ENCODE assay signal across 9 mouse cellular contexts in genomic region chr5:136755696-136756095, GRCm38 (mm10).
DNase-seq lines count a peak whose midpoint lies in the region; ATAC-seq lines count a peak whose summit lies in the region.
"Had no signal": no experiment of that assay in that cellular context is flagged by ENCODE, and none has a peak within 500 bp of the region (broad histone marks: within the 10 kb centered on the region; RNA-seq: fewer than 3 reads in every experiment).

No protein-coding gene starts in this region.

- 7% methylated on average over 3 of the region's 3 CpGs for WGBS in embryonic facial prominence, embryonic 11.5 days
- WGBS in lung, embryonic 16.5 days: 2% methylated on average over 3 of the region's 3 CpGs

- no peak overlapping the region for H3K4me2 ChIP-seq in embryonic facial prominence, embryonic 11.5 days (ENCODE audit: low read depth, low read length)
- no peak overlapping the region for H3K4me2 ChIP-seq in lung, embryonic 16.5 days (ENCODE audit: low read depth, low read length)
- H3K4me2 ChIP-seq: limb, embryonic 13.5 days had no signal

- ATAC-seq in cerebellum, adult (ENCODE audit: insufficient number of reproducible peaks, low FRiP score, low TSS enrichment): no peak
- no peak for ATAC-seq in embryonic facial prominence, embryonic 11.5 days (replicated peaks; ENCODE audit: insufficient number of reproducible peaks, low FRiP score, low TSS enrichment, low read depth)
- ATAC-seq in lung, embryonic 16.5 days (ENCODE audit: low read depth): 0 out of 2 replicates have a peak, but pooled peaks have one; percentile 49

- H3K36me3 ChIP-seq in embryonic facial prominence, embryonic 11.5 days (replicated peaks; ENCODE audit: control insufficient read depth, insufficient read depth, low read depth, low read length): peaks cover 7% of the 10 kb centered on the region
- H3K36me3 ChIP-seq in lung, embryonic 16.5 days (ENCODE audit: control insufficient read depth, insufficient read depth, low read length): no peaks in the 10 kb centered on the region

- no peak overlapping the region for H3K9ac ChIP-seq in embryonic facial prominence, embryonic 11.5 days (replicated peaks; ENCODE audit: low read length)
- no peak overlapping the region for H3K9ac ChIP-seq in lung, embryonic 16.5 days (ENCODE audit: low read length)
- H3K9ac ChIP-seq: limb, embryonic 13.5 days had no signal

- no peak overlapping the region for H3K27ac ChIP-seq in embryonic facial prominence, embryonic 11.5 days (replicated peaks; ENCODE audit: low read depth, low read length)
- no peak overlapping the region for H3K27ac ChIP-seq in lung, embryonic 16.5 days (ENCODE audit: low read length)
- H3K27ac ChIP-seq: limb, embryonic 13.5 days had no signal

- H3K27me3 ChIP-seq in embryonic facial prominence, embryonic 11.5 days (ENCODE audit: control insufficient read depth, insufficient read depth, low read length): no peaks in the 10 kb centered on the region
- no peaks in the 10 kb centered on the region for H3K27me3 ChIP-seq in lung, embryonic 16.5 days (ENCODE audit: control insufficient read depth, insufficient read depth, low read depth, low read length)
- H3K27me3 ChIP-seq: limb, embryonic 13.5 days had no signal

- no peak overlapping the region for H3K4me3 ChIP-seq in embryonic facial prominence, embryonic 11.5 days (ENCODE audit: low read depth, low read length)
- H3K4me3 ChIP-seq in lung, embryonic 16.5 days (ENCODE audit: low read length): no peak overlapping the region
- H3K4me3 ChIP-seq: limb, embryonic 13.5 days had no signal

- peak; percentile 44 for DNase-seq in cerebellum, adult 11 months
- DNase-seq in 3T3-L1 (ENCODE audit: low read depth, low spot score): peak; percentile 88
- DNase-seq in adrenal gland, postnatal 25 days: peak; percentile 73
- peak; percentile 76 for DNase-seq in embryonic facial prominence, embryonic 11.5 days (ENCODE audit: low spot score)
- peak; percentile 31 to 78 for DNase-seq in kidney, postnatal 36 days
- peak; percentile 15 for DNase-seq in spleen, adult 12 weeks (ENCODE audit: low spot score)

- H3K9me3 ChIP-seq in embryonic facial prominence, embryonic 11.5 days (replicated peaks; ENCODE audit: control insufficient read depth, low read length): no peaks in the 10 kb centered on the region
- no peaks in the 10 kb centered on the region for H3K9me3 ChIP-seq in lung, embryonic 16.5 days (ENCODE audit: control insufficient read depth, low read length)

- H3K4me1 ChIP-seq in embryonic facial prominence, embryonic 11.5 days (ENCODE audit: control insufficient read depth, insufficient read depth, low read length): no peaks in the 10 kb centered on the region
- H3K4me1 ChIP-seq in lung, embryonic 16.5 days (replicated peaks; ENCODE audit: control insufficient read depth, insufficient read depth, low read length): 0 out of 2 replicates have a peak, but pooled peaks cover 4% of the 10 kb centered on the region

Comparison
In these comparisons a context has a peak if more than half of its experiments do, and no peak if none do; other contexts are left out.
1. DNase-seq: peak in every context shown above with its lines; median percentile 88 in 3T3-L1; 76 in embryonic facial prominence, embryonic 11.5 days; 73 in adrenal gland, postnatal 25 days; 54 in kidney, postnatal 36 days; 44 in cerebellum, adult 11 months; 15 in spleen, adult 12 weeks.